Mouse (Mus musculus): Measurements from ENCODE around the gene Vps41. TPM values are rescaled to one million over a fixed set of nuclear protein-coding genes. Genes with fewer than 3 reads are reported as not detected.

The Vps41 gene
- polyA plus RNA-seq (2014; fragmentation: Nextera tagmentation; extraction: Ambion mirVana): 66.3 and 71.4 TPM in 2 replicates

DNA sequence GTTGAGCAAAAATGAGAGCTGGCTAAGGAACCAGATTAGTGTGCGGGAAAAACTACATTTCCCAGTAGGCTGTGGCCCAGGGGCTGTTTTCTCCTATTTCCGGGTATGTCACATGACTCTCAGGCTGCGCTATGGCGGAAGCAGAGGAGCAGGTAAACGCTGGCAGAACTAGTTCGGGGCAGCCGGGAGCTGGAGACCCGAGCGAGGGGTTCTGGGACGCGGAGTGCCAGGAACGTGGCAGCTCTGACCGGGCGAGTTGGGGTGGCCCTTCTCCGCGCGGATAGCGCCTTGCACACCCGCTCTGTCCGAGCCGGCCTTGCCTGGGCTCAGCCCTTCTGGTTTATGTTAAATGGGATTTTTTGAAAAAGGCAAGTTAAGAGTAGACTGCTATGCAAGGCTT lies at the start of gene Vps41:
Gene Vps41, plus strand, starts transcription at position 102 of the 400 bp plus-strand sequence.
- Histone ChIP-seq H3K27ac (ENCODE audit: low read depth) (no peak within 1 kb of the TSS), H3K4me3 (ENCODE audit: low read depth, low read length) (peak within 1 kb of the TSS; percentile 90), H3K9me3 (ENCODE audit: control insufficient read depth, low read length) (no peaks in the 10 kb centered on the region), H3K4me2 (ENCODE audit: low read length) (peak within 1 kb of the TSS; percentile 62), H3K9ac (ENCODE audit: low read length) (peak within 1 kb of the TSS; percentile 84), H3K4me1 (replicated peaks; ENCODE audit: control insufficient read depth, insufficient read depth, low read length) (no peaks in the 10 kb centered on the region; the same call in none of the 2 replicates), H3K36me3 (ENCODE audit: control insufficient read depth, insufficient read depth, low read length) (no peaks in the 10 kb centered on the region), H3K27me3 (replicated peaks; ENCODE audit: control insufficient read depth, insufficient read depth, low read length) (no peaks in the 10 kb centered on the region)
- ATAC-seq (replicated peaks; ENCODE audit: low FRiP score, low TSS enrichment, low read depth) (peak; percentile 99), DNase-seq (ENCODE audit: low spot score) (peak; percentile 84)
- WGBS: under 1% methylated on average over 21 of the region's 21 CpGs

DNA sequence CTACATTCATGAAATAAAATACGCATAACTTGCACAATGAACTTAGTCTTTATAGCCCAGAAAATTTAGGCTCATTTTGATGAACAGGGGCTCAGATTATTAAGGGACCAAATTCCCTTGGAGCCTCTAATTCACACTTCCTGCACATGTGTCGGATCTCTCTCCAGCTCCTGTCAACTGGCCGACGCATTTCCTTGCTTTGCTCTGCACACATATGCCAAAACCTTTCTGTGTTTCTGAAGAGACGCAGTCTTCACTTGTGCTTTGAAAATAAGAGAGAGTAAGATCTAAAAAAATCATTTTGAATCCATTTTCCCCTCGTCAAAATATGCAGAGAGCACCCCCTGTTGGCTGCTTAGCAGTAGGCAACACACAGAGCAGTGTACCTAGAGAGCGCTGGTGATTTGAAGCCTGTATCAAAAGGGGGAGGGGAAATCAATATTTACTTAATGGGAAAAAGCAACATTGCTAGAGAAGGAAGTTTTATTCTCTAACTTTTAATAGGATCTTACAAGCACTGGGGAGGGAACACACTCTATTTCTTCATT lies 18.5 kb upstream of the Vps41 start:
- Histone ChIP-seq H3K9ac (ENCODE audit: low read length) (no peak overlapping the region), H3K27ac (ENCODE audit: low read depth) (no peak overlapping the region), H3K9me3 (ENCODE audit: control insufficient read depth, low read length) (no peaks in the 10 kb centered on the region), H3K4me3 (ENCODE audit: low read depth, low read length) (no peak overlapping the region), H3K27me3 (replicated peaks; ENCODE audit: control insufficient read depth, insufficient read depth, low read length) (no peaks in the 10 kb centered on the region), H3K4me2 (ENCODE audit: low read length) (no peak overlapping the region), H3K36me3 (ENCODE audit: control insufficient read depth, insufficient read depth, low read length) (no peaks in the 10 kb centered on the region), H3K4me1 (replicated peaks; ENCODE audit: control insufficient read depth, insufficient read depth, low read length) (no peaks in the 10 kb centered on the region)
- DNase-seq (ENCODE audit: low spot score) (peak; percentile 62), ATAC-seq (replicated peaks; ENCODE audit: low FRiP score, low TSS enrichment, low read depth) (no peak)
- 43% methylated on average over 7 of the region's 7 CpGs for WGBS

DNA sequence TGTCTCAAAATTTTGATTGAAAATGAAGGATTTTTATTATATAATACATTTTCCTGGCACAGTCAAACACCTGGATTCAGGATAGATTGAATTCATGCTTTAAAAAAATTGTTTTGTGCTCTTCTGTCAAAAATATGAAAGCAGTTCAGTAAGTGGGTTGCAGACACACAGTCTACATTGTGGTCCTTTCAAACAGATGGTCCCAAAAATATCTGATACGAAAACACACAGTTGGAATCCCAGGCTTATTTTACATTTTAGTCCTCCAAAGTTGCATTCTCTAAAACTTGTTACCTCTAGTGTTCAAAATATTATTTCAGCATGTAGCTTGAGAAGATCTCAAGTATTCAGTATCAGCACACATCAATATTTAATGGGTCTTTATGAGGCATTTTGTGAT lies 5.4 kb upstream of the Vps41 start:
- Histone ChIP-seq H3K4me2 (ENCODE audit: low read length) (no peak overlapping the region), H3K27me3 (replicated peaks; ENCODE audit: control insufficient read depth, insufficient read depth, low read length) (no peaks in the 10 kb centered on the region), H3K9ac (ENCODE audit: low read length) (no peak overlapping the region), H3K27ac (ENCODE audit: low read depth) (no peak overlapping the region), H3K4me3 (ENCODE audit: low read depth, low read length) (no peak overlapping the region), H3K36me3 (ENCODE audit: control insufficient read depth, insufficient read depth, low read length) (no peaks in the 10 kb centered on the region), H3K4me1 (replicated peaks; ENCODE audit: control insufficient read depth, insufficient read depth, low read length) (no peaks in the 10 kb centered on the region), H3K9me3 (ENCODE audit: control insufficient read depth, low read length) (no peaks in the 10 kb centered on the region)
- DNase-seq (ENCODE audit: low spot score): no peak
- 96% methylated on average over 1 of the region's 1 CpGs for WGBS
- no peak for ATAC-seq (replicated peaks; ENCODE audit: low FRiP score, low TSS enrichment, low read depth)

DNA sequence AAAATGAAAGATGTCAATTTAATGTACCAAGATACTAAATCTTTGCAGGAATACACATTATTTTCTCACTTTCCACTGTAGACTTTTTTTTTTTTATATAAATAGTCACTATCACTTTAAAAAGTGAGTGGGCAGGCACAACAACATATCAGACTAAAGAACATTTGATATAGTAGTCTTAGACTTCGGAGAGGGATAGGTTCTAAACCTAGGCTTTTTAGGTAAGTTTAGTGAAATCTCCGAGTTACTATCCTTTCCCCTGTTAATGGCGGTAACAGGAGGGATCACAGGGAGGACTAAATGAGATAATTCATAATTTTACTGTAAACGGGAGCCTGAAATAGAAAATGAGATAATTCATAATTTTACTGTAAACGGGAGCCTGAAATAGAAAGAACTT lies 379 bp upstream of the Vps41 start:
- H3K4me1 ChIP-seq (replicated peaks; ENCODE audit: control insufficient read depth, insufficient read depth, low read length): no peaks in the 10 kb centered on the region; the same call in none of the 2 replicates
- 45% methylated on average over 5 of the region's 5 CpGs for WGBS
- peak; percentile 25 for ATAC-seq (replicated peaks; ENCODE audit: low FRiP score, low TSS enrichment, low read depth)
- no peaks in the 10 kb centered on the region for H3K9me3 ChIP-seq (ENCODE audit: control insufficient read depth, low read length)
- H3K27me3 ChIP-seq (replicated peaks; ENCODE audit: control insufficient read depth, insufficient read depth, low read length): no peaks in the 10 kb centered on the region
- H3K9ac ChIP-seq (ENCODE audit: low read length): no peak overlapping the region
- H3K4me3 ChIP-seq (ENCODE audit: low read depth, low read length): peak overlapping the region; percentile 90; the same call in 1 of the 2 replicates
- H3K27ac ChIP-seq (ENCODE audit: low read depth): no peak overlapping the region
- H3K4me2 ChIP-seq (ENCODE audit: low read length): peak overlapping the region; percentile 26; the same call in 1 of the 2 replicates
- no peaks in the 10 kb centered on the region for H3K36me3 ChIP-seq (ENCODE audit: control insufficient read depth, insufficient read depth, low read length)
- no peak for DNase-seq (ENCODE audit: low spot score)

DNA sequence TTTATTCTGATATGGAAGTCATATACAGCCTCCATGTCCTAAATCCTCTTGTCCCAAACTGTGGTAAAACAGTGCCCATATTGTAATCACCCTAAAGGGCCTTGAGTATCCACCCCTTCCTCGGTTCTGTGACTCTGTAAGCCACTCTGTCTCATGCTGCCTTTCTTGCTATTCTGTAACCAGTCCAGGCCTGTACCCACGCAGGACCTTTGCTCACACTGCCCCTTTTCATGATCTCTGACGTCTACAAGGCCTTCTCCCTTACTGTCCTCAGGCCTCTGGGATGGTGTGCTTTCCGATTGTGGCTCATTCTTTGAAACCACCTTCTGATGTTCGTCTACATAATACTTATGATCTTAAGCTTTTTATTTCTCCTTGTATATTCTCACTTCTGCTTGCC lies 1.4 kb downstream of the Vps41 start:
- ATAC-seq (replicated peaks; ENCODE audit: low FRiP score, low TSS enrichment, low read depth): no peak

DNA sequence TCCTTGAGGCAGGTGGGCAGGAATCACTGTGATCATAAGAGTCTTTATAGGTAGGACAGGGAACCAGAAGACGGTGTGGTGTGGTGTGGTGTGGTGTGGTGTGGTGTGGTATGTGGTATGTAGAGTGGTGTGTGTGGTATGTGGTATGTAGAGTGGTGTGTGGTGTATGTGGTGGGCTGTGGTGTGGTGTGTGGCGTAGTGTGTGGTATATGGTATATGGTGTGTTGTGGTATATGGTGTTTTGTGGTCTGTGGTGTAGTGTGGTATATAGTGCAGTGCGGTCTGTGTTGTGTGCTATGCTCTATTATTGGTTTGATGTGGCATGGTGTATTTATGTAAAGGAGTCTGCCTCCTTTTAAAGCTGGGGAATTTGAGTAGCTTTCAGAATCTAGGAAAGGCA lies 13.6 kb downstream of the Vps41 start:
- H3K4me1 ChIP-seq (replicated peaks; ENCODE audit: control insufficient read depth, insufficient read depth, low read length): no peaks in the 10 kb centered on the region
- no peaks in the 10 kb centered on the region for H3K9me3 ChIP-seq (ENCODE audit: control insufficient read depth, low read length)
- WGBS: 99% methylated on average over 3 of the region's 3 CpGs
- no peak overlapping the region for H3K27ac ChIP-seq (ENCODE audit: low read depth)
- ATAC-seq (replicated peaks; ENCODE audit: low FRiP score, low TSS enrichment, low read depth) (no peak), DNase-seq (ENCODE audit: low spot score) (no peak)
- no peak overlapping the region for H3K9ac ChIP-seq (ENCODE audit: low read length)
- H3K4me3 ChIP-seq (ENCODE audit: low read depth, low read length): no peak overlapping the region
- H3K36me3 ChIP-seq (ENCODE audit: control insufficient read depth, insufficient read depth, low read length): no peaks in the 10 kb centered on the region; the same call in 1 of the 2 replicates
- no peaks in the 10 kb centered on the region for H3K27me3 ChIP-seq (replicated peaks; ENCODE audit: control insufficient read depth, insufficient read depth, low read length)
- H3K4me2 ChIP-seq (ENCODE audit: low read length): no peak overlapping the region

More for the DNA sequence above, 1.4 kb downstream of the Vps41 start:
- Histone ChIP-seq H3K4me3 (ENCODE audit: low read depth, low read length) (no peak overlapping the region), H3K36me3 (ENCODE audit: control insufficient read depth, insufficient read depth, low read length) (no peaks in the 10 kb centered on the region), H3K4me2 (ENCODE audit: low read length) (no peak overlapping the region), H3K9me3 (ENCODE audit: control insufficient read depth, low read length) (no peaks in the 10 kb centered on the region), H3K27ac (ENCODE audit: low read depth) (no peak overlapping the region), H3K9ac (ENCODE audit: low read length) (no peak overlapping the region), H3K27me3 (replicated peaks; ENCODE audit: control insufficient read depth, insufficient read depth, low read length) (no peaks in the 10 kb centered on the region), H3K4me1 (replicated peaks; ENCODE audit: control insufficient read depth, insufficient read depth, low read length) (no peaks in the 10 kb centered on the region; the same call in none of the 2 replicates)
- no peak for DNase-seq (ENCODE audit: low spot score)
- WGBS: 77% methylated on average over 5 of the region's 5 CpGs

DNA sequence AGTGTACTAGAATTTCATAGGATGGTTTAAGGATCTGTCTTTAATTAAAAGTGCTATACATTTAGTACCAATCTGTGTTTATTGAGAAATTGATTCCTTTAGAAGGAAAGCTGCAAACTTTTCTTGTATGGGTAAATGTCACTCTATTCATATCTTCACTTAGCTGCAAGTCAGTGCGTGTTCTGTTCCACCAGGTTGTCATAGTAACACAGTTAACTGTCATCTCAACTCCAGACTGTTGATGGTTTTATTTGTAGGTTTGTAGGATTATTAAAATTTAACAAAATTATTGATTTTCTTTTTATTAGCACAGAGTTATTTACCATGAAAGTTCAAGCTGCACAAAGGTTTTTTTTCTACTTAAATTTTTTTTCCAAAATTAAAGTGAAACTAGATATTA lies 19.5 kb downstream of the Vps41 start:
- H3K36me3 ChIP-seq (ENCODE audit: control insufficient read depth, insufficient read depth, low read length): peaks cover 13% of the 10 kb centered on the region
- H3K27me3 ChIP-seq (replicated peaks; ENCODE audit: control insufficient read depth, insufficient read depth, low read length): no peaks in the 10 kb centered on the region
- no peak overlapping the region for H3K9ac ChIP-seq (ENCODE audit: low read length)
- no peak overlapping the region for H3K27ac ChIP-seq (ENCODE audit: low read depth)
- no peak for DNase-seq (ENCODE audit: low spot score)
- ATAC-seq (replicated peaks; ENCODE audit: low FRiP score, low TSS enrichment, low read depth): no peak
- H3K4me1 ChIP-seq (replicated peaks; ENCODE audit: control insufficient read depth, insufficient read depth, low read length): no peaks in the 10 kb centered on the region
- H3K9me3 ChIP-seq (ENCODE audit: control insufficient read depth, low read length): peaks cover 7% of the 10 kb centered on the region; the same call in 1 of the 2 replicates
- H3K4me2 ChIP-seq (ENCODE audit: low read length): no peak overlapping the region
- no peak overlapping the region for H3K4me3 ChIP-seq (ENCODE audit: low read depth, low read length)
- WGBS: 74% methylated on average over 1 of the region's 1 CpGs

DNA sequence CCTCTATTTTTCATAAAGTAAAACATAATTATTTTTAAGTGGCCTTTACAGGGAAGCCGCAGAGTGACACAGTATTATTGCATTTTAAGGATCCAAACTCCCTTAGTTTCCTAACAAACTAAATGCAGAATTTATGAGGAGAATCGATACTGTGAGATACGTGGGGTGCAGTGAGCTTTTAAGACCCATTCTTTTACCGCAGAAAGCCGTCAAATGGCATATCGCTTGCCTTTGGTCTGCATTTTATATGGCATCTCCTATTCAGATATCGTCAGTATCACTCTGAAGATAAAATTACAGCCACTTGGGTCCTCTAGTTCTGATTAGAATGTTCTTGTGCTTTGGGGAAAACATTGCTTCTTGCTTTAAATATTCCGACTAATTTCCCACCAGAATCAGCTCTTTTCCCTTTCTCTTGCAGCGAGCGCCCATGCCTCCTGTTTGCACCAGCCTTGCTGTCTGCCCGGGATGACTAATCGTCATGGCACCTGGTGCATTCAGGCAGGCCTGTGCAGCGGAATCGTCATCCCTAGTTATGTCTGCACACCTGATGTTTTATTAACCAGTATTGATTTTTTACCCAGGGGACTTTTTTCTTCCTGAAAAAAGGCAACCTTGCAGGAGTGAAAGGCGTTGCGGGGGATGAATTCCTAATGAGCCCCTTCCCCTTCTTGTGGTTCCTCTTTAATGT lies 26.6 kb downstream of the Vps41 start:
- Histone ChIP-seq H3K4me1 (replicated peaks; ENCODE audit: control insufficient read depth, insufficient read depth, low read length) (no peaks in the 10 kb centered on the region), H3K27me3 (replicated peaks; ENCODE audit: control insufficient read depth, insufficient read depth, low read length) (no peaks in the 10 kb centered on the region), H3K27ac (ENCODE audit: low read depth) (no peak overlapping the region), H3K9me3 (ENCODE audit: control insufficient read depth, low read length) (peaks cover 7% of the 10 kb centered on the region; the same call in 1 of the 2 replicates), H3K9ac (ENCODE audit: low read length) (no peak overlapping the region), H3K4me2 (ENCODE audit: low read length) (no peak overlapping the region; the same call in 1 of the 2 replicates), H3K36me3 (ENCODE audit: control insufficient read depth, insufficient read depth, low read length) (peaks cover 13% of the 10 kb centered on the region), H3K4me3 (ENCODE audit: low read depth, low read length) (no peak overlapping the region)
- WGBS: 83% methylated on average over 16 of the region's 16 CpGs
- ATAC-seq (replicated peaks; ENCODE audit: low FRiP score, low TSS enrichment, low read depth) (no peak; the same call in 1 of the 2 replicates), DNase-seq (ENCODE audit: low spot score) (peak; percentile 51)
